Mouse (Mus musculus) stomach, embryonic 15.5 days (tissue): ENCODE measurements around the gene Tmigd3. TPM values are rescaled to one million over a fixed set of nuclear protein-coding genes. Genes with fewer than 3 reads are reported as not detected.
A peak's percentile ranks its signal among the peaks of the same experiment; 100 is the strongest.
"Not testable (repeated sequence)": the region's sequence is repeated elsewhere in the genome, so short reads cannot be mapped to it uniquely, and the experiment has no call there.

Experiments used
- ATAC-seq: fragments of 200-750 bp; cut with Nextera tagmentation; 2 replicates; pipeline ENCODE4 v1.8.0; 2017; ENCODE audit warnings: low read depth, moderate number of reproducible peaks, moderate TSS enrichment; ENCODE audit not compliant: insufficient read depth, low FRiP score
- H3K27ac ChIP-seq: fragments of 300-500 bp; sonication (generic); 2 replicates; pipeline ENCODE4 v1.5.1; 2015; ENCODE audit warnings: mild to moderate bottlenecking, inconsistent platforms
- H3K27me3 ChIP-seq: fragments of 300-500 bp; sonication (generic); replicated peaks from 2 replicates; pipeline ENCODE4 v1.6.1; 2015; ENCODE audit warnings: inconsistent platforms
- H3K36me3 ChIP-seq: fragments of 300-500 bp; sonication (generic); 2 replicates; pipeline ENCODE4 v1.6.1; 2015; ENCODE audit warnings: inconsistent platforms
- H3K4me1 ChIP-seq: fragments of 300-500 bp; sonication (generic); 2 replicates; pipeline ENCODE4 v1.6.1; 2015; ENCODE audit warnings: inconsistent platforms
- H3K4me2 ChIP-seq: fragments of 300-500 bp; sonication (generic); 2 replicates; pipeline ENCODE4 v1.6.1; 2015; ENCODE audit warnings: mild to moderate bottlenecking, inconsistent platforms
- H3K4me3 ChIP-seq: fragments of 300-500 bp; sonication (generic); replicated peaks from 2 replicates; pipeline ENCODE4 v1.5.1; 2015; ENCODE audit warnings: inconsistent platforms
- H3K9ac ChIP-seq: fragments of 300-500 bp; sonication (generic); 2 replicates; pipeline ENCODE4 v1.6.1; 2015; ENCODE audit warnings: inconsistent platforms
- H3K9me3 ChIP-seq: fragments of 300-500 bp; sonication (generic); 2 replicates; pipeline ENCODE4 v1.6.1; 2016; ENCODE audit warnings: inconsistent platforms
- WGBS: fragments of 180-500 bp; shearing (Covaris S2); methylation state at CpG from one replicate; pipeline ENCODE4 v1.1.7; 2015; 5-methylcytosine and 5-hydroxymethylcytosine counted together
- polyA plus RNA-seq: library from polyadenylated mRNA; unstranded; fragments of >200 nt; fragmentation: Nextera tagmentation; extraction: Ambion mirVana; gene quantifications from 2 replicates; pipeline ENCODE4 v1.2.1, GENCODE M21; 2015

The Tmigd3 gene
- polyA plus RNA-seq, 1 experiment from 2014 or later: 0.45 TPM

- no peak for ATAC-seq
- H3K4me1 ChIP-seq: no peaks in the 10 kb centered on the region
- 87% methylated on average over 4 of the region's 4 CpGs for WGBS
Observed at GRCm38 (mm10) chr3:105908976-105909375, 38.3 kb downstream of the Tmigd3 start.

GRCm38 (mm10) chr3:105910519-105911190 lies 40.0 kb downstream of the Tmigd3 start:
- Histone ChIP-seq H3K4me2 (no peak overlapping the region), H3K9me3 (no peaks in the 10 kb centered on the region), H3K4me1 (no peaks in the 10 kb centered on the region), H3K27ac (no peak overlapping the region), H3K27me3 (no peaks in the 10 kb centered on the region), H3K4me3 (no peak overlapping the region), H3K36me3 (no peaks in the 10 kb centered on the region), H3K9ac (no peak overlapping the region)
- WGBS: 74% methylated on average over 11 of the region's 11 CpGs
- ATAC-seq: no peak

More at GRCm38 (mm10) chr3:105908976-105909375, 38.3 kb downstream of the Tmigd3 start:
- Histone ChIP-seq H3K4me2 (no peak overlapping the region), H3K36me3 (no peaks in the 10 kb centered on the region), H3K4me3 (no peak overlapping the region), H3K9ac (no peak overlapping the region), H3K27me3 (no peaks in the 10 kb centered on the region), H3K27ac (no peak overlapping the region), H3K9me3 (no peaks in the 10 kb centered on the region)

GRCm38 (mm10) chr3:105912097-105912880 lies 41.6 kb downstream of the Tmigd3 start:
- Histone ChIP-seq H3K36me3 (no peaks in the 10 kb centered on the region), H3K4me2 (no peak overlapping the region), H3K4me3 (no peak overlapping the region), H3K27me3 (no peaks in the 10 kb centered on the region), H3K4me1 (no peaks in the 10 kb centered on the region), H3K9me3 (no peaks in the 10 kb centered on the region), H3K27ac (no peak overlapping the region), H3K9ac (no peak overlapping the region)
- ATAC-seq: no peak
- 48% methylated on average over 9 of the region's 9 CpGs for WGBS

- WGBS: 35% methylated on average over 10 of the region's 10 CpGs
- peak overlapping the region; percentile 13; the same call in 1 of the 2 replicates for H3K27ac ChIP-seq
Observed at GRCm38 (mm10) chr3:105913839-105914681, 43.4 kb downstream of the Tmigd3 start.

GRCm38 (mm10) chr3:105915281-105915680 lies 44.6 kb downstream of the Tmigd3 start:
- Histone ChIP-seq H3K4me2 (no peak overlapping the region), H3K27ac (no peak overlapping the region), H3K36me3 (no peaks in the 10 kb centered on the region), H3K4me3 (no peak overlapping the region), H3K9me3 (no peaks in the 10 kb centered on the region), H3K4me1 (no peaks in the 10 kb centered on the region), H3K9ac (no peak overlapping the region), H3K27me3 (no peaks in the 10 kb centered on the region)
- WGBS: 13% methylated on average over 1 of the region's 1 CpGs
- no peak for ATAC-seq

More at GRCm38 (mm10) chr3:105913839-105914681, 43.4 kb downstream of the Tmigd3 start:
- no peak overlapping the region for H3K9ac ChIP-seq
- H3K4me1 ChIP-seq: no peaks in the 10 kb centered on the region
- H3K4me3 ChIP-seq: no peak overlapping the region
- H3K36me3 ChIP-seq: no peaks in the 10 kb centered on the region
- H3K4me2 ChIP-seq: peak overlapping the region; percentile 14; the same call in 1 of the 2 replicates
- ATAC-seq: no peak
- no peaks in the 10 kb centered on the region for H3K9me3 ChIP-seq
- no peaks in the 10 kb centered on the region for H3K27me3 ChIP-seq

- not testable (repeated sequence) for H3K27me3 ChIP-seq, H3K9ac ChIP-seq, H3K4me2 ChIP-seq, H3K9me3 ChIP-seq, ATAC-seq, H3K4me3 ChIP-seq, H3K27ac ChIP-seq, H3K36me3 ChIP-seq, H3K4me1 ChIP-seq
Observed at GRCm38 (mm10) chr3:105916455-105916854, 45.8 kb downstream of the Tmigd3 start.

GRCm38 (mm10) chr3:105917656-105918354 lies 47.1 kb downstream of the Tmigd3 start:
- 70% methylated on average over 10 of the region's 10 CpGs for WGBS
- Histone ChIP-seq H3K27me3 (no peaks in the 10 kb centered on the region), H3K9me3 (no peaks in the 10 kb centered on the region), H3K4me1 (no peaks in the 10 kb centered on the region), H3K4me3 (no peak overlapping the region), H3K9ac (no peak overlapping the region), H3K4me2 (no peak overlapping the region), H3K27ac (no peak overlapping the region), H3K36me3 (no peaks in the 10 kb centered on the region)
- no peak for ATAC-seq

- no peak for ATAC-seq
- no peaks in the 10 kb centered on the region for H3K27me3 ChIP-seq
- no peak overlapping the region for H3K4me3 ChIP-seq
- no peak overlapping the region for H3K9ac ChIP-seq
- no peaks in the 10 kb centered on the region for H3K4me1 ChIP-seq
- 68% methylated on average over 3 of the region's 3 CpGs for WGBS
- no peaks in the 10 kb centered on the region for H3K9me3 ChIP-seq
- H3K4me2 ChIP-seq: no peak overlapping the region
- no peaks in the 10 kb centered on the region for H3K36me3 ChIP-seq
- no peak overlapping the region for H3K27ac ChIP-seq
Observed at GRCm38 (mm10) chr3:105918355-105918745, 47.6 kb downstream of the Tmigd3 start.

- not testable (repeated sequence) for ATAC-seq, H3K4me1 ChIP-seq, H3K4me2 ChIP-seq, H3K36me3 ChIP-seq, H3K27ac ChIP-seq, H3K4me3 ChIP-seq, H3K9ac ChIP-seq, H3K9me3 ChIP-seq, H3K27me3 ChIP-seq
Observed at GRCm38 (mm10) chr3:105920743-105921142, 50.0 kb downstream of the Tmigd3 start.

GRCm38 (mm10) chr3:105921959-105922358 lies 51.3 kb downstream of the Tmigd3 start:
- Histone ChIP-seq H3K27ac (no peak overlapping the region), H3K4me1 (no peaks in the 10 kb centered on the region), H3K4me3 (no peak overlapping the region), H3K27me3 (no peaks in the 10 kb centered on the region), H3K4me2 (no peak overlapping the region), H3K9me3 (no peaks in the 10 kb centered on the region), H3K9ac (no peak overlapping the region), H3K36me3 (no peaks in the 10 kb centered on the region)
- WGBS: 68% methylated on average over 2 of the region's 2 CpGs
- no peak for ATAC-seq

GRCm38 (mm10) chr3:105924616-105925015 lies 53.9 kb downstream of the Tmigd3 start:
- ATAC-seq: no peak
- WGBS: 72% methylated on average over 9 of the region's 9 CpGs
- H3K4me1 ChIP-seq: no peaks in the 10 kb centered on the region

More at GRCm38 (mm10) chr3:105924616-105925015, 53.9 kb downstream of the Tmigd3 start:
- no peaks in the 10 kb centered on the region for H3K27me3 ChIP-seq
- no peak overlapping the region for H3K4me2 ChIP-seq
- no peaks in the 10 kb centered on the region for H3K9me3 ChIP-seq
- no peak overlapping the region for H3K9ac ChIP-seq
- H3K36me3 ChIP-seq: no peaks in the 10 kb centered on the region
- no peak overlapping the region for H3K4me3 ChIP-seq
- H3K27ac ChIP-seq: no peak overlapping the region
